Mouse (Mus musculus): ENCODE measurements around the gene Usf3.

Usf3 gene

DNA sequence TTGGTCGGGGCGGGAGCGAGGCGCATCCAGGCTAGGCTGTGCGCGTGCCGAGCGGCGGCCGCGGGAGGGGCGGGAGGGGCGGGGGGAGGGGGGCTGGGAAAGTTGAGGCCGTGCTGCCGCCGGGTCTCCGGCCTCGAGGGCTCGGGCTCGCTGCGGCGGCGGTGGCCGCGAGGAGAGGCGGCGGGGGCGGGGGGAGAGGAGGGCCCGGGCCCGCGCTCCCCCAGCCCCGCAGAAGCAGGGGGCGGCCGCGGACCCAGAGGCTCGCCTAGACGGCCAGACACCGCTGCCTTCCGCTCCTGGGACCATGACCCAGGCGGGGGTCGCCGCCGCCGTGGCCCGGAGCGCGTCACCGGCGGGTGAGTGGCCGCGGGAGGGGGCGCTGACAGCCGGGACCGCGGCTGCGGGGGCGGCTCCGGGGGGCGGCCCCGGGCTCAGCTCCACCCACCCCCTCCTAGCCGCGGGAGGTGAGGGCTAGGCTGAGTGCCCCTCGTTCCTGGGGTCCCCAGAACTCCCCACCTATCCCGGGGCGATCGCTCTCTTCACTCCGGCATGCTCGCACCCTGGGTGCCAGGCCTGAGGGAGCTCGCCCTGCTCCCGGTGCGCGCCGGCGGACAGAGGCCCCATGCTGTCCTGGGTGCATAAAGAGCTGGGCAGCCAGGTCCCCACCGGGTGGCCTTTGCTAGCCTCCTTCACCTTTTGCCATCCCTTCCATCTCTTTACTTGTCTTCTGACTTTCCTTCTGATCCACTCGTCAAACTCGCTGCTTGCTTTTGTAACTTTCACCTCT is at the start of gene Usf3:
TSS of gene Usf3 (plus strand) at position 92 of the 787 bp plus-strand sequence.
- DNase-seq (ENCODE audit: low spot score in 2 of 2), result peak; percentile 23 to 28

DNA sequence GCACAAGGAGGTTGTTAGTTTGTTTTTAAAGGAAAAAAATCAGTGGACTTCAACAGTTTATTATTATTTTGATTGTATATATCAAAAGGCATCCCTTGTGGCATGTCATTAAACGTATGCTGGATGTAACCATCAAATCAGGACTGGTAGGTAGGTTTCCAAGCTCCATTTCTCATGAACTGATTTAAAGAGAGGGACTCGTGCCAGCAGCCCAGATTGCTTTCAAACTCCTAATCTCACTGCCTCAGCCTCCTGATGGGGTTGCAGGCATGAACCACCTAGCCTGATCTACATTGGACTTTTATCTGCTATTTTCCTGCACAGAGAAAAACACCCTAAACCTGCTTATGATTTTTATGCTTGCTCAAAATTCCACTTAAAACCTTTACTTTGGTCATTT is 49.3 kb upstream of the Usf3 start:
- no peak for DNase-seq (ENCODE audit: low spot score in 2 of 2)

DNA sequence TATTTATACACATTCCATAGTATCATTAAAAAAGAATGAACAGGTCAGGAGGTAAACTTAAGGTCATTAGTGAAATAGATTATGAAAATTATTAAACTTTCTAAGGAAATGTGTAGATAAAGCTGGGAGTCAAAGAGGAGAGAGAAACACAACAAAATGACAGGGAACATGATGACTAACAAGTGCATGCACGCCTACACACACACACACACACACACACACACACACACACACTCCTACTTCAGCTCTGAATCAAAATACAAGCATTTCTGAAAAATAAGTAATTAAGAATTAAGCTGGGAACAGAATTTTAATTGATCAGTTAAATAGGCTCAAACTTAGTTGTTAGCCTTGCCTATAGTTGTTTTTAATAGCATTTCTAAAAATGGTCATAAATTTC is 48.3 kb upstream of the Usf3 start:
- no peak for DNase-seq (ENCODE audit: low spot score in 2 of 2)

DNA sequence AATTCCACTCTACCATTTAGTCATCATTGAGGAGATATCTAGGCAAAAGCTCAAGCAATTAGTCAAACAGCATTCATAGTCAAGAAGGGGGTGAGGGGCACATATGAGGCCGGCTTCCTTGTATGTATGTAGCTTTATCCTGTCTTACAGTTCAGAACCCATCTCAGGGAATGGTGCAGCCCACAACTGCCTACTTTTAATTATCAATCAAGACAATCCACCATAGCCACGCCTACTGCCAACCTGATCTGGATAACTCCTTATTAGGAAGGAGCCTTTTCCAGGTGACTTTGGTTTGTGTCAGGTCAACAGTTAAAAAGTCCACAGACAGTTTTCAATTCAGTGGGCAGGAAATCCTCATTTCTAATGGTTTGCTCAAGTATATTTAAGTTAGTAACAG is 47.6 kb upstream of the Usf3 start:
- DNase-seq (ENCODE audit: low spot score in 2 of 2), result no peak

GRCm38 (mm10) chr16:44126437-44126836 is 46.6 kb upstream of the Usf3 start:
- no peak for DNase-seq (ENCODE audit: low spot score in 2 of 2)

DNA sequence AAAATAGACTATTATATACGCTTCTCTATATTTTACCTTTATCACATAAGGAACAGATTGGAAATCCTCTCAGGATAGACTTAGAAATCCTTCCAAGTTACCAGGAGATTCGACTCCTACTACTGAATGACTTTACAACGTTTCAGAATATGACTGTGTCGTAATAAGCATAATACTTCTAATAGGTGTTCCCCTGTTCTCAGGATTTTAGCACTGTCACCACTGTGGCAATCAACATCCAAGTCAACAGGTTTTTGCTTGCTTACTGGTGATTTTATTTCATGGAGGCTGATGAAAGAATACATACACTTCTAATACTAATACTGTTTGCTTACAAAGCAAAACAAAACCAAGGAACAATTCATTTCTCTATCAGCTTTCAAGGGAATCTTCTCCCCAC is 40.7 kb upstream of the Usf3 start:
- DNase-seq (ENCODE audit: low spot score in 2 of 2), result no peak

DNA sequence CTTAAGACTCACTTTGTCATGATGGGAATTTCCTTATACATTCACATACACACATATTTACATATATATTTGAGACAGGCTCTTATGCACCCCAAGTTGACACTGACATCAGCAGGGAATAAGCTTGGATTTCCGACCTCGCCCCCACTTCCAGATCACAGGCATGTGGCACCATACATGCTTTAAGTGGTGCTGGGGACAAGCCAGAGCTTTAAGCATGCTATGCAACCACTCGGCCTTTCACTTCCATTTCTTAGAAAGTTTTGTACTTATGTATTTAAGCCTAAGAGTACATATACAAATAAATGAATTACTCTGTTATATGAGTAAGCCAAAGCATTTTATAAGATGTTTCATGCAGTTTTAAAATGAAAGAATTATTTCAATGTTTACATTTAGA is 39.9 kb upstream of the Usf3 start:
- no peak for DNase-seq (ENCODE audit: low spot score in 2 of 2)

DNA sequence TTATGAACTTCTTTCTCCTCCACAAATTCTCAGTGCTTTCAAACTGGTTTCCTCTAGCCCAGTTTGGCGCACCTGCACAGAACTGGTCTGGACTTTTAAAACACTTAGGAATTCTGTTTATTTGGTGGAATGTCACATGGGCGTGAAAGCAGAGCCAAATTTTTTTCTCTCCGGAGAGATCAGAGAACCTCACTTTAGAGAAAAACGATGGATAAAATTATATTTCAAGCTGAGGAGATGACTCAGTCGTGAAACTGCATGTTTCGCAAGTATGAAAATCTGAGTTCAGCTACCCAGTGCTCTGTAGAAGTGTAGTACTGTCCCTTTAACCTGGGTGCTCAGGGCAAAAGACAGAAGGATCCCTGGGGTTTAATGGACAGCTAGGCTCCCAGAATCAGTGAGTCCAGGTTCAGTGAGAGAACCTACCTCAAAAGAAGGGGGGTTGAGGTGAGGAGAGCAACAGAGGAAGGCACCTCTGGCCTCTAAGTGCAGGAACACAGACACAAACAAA is 36.5 kb upstream of the Usf3 start:
- DNase-seq (ENCODE audit: low spot score in 2 of 2), result no peak

- no peak for DNase-seq (ENCODE audit: low spot score in 2 of 2)
Measured at GRCm38 (mm10) chr16:44138377-44138978, 34.6 kb upstream of the Usf3 start.

DNA sequence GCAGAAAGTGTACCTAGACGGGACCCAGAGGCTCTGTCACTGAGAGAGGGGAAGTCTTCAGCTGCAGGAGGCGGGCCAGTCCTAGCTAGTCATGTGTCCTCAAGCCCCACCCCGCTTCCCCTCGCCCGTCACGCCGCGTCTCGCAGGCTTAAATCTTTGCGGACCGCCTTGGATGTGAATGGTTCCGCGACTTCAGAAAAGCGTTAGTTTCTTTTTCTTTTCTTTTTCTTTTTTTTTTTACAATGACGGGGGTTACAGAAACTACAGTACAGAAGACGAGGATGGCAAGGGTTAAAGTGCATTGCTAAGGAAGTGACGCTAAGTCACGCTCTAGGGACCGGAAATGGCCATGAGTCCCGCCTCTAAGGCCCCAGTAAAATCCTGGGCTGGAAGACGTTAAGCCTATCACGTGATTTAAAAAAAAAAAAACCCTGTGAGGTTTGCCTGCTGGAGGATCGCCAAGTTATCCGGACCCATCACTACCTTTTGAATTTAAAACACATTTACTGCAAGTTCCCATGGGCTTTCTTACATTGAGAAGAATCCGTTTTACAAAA is 34.0 kb upstream of the Usf3 start:
- DNase-seq (ENCODE audit: low spot score in 2 of 2), result peak; percentile 69 to 79

- DNase-seq (ENCODE audit: low spot score in 2 of 2), result peak; percentile 78 to 79
Measured at GRCm38 (mm10) chr16:44139536-44140185, 33.4 kb upstream of the Usf3 start, which contains the start of the genes Atp6v1a and Naa50. Gene Atp6v1a, minus strand, starts transcription at chr16:44139705. Gene Naa50, plus strand, starts transcription at chr16:44139830.

DNA sequence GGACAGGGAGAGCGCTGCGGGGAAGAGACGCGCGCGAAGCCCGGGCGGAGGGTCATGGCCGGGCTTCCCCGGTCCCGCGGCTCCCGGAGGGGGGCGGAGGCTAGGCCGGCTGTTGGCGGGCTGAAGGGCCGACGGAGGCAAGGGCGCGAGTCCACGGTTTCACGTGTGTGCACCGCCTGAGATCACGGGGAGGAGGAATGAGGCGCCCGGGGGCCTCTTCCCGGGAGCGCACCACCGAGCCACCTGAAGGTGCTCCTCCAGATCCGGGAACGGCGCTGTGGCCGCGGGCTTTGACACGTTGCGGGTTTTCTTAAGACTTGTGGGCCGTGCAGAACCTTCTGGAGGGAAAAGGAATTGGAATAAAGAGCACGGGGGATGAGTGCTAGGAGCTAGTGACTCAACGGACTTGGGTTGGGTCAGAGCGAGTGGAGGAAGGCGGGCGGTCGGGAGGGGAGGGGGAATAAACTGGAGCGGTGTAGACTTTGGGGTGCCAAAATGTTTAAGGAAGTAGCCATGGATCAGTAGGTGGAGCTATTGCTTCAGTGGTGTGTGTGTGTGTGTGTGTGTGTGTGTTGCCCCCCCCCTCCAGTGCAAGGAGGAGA is 32.8 kb upstream of the Usf3 start:
- DNase-seq (ENCODE audit: low spot score in 2 of 2), result peak; percentile 22 to 43

DNA sequence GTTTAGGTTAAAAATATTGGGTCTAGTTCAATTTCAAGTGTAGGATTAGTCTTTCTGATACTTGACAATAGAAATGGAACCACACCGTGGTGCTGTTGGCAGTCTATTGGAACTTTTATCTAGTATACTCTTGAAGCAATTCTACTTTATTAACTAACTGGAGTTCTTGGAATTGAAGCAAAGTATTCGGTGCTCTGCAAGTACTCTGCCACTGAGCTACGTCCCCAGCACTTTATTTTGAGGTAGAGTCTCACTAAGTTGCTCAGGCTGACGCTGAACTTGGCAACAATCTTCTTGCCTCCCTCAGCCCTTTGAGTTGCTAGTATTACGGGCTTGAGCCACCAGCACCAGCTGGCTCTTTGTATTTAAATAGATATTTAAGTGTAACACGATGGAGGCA is 31.6 kb upstream of the Usf3 start:
- no peak for DNase-seq (ENCODE audit: low spot score in 2 of 2)

DNA sequence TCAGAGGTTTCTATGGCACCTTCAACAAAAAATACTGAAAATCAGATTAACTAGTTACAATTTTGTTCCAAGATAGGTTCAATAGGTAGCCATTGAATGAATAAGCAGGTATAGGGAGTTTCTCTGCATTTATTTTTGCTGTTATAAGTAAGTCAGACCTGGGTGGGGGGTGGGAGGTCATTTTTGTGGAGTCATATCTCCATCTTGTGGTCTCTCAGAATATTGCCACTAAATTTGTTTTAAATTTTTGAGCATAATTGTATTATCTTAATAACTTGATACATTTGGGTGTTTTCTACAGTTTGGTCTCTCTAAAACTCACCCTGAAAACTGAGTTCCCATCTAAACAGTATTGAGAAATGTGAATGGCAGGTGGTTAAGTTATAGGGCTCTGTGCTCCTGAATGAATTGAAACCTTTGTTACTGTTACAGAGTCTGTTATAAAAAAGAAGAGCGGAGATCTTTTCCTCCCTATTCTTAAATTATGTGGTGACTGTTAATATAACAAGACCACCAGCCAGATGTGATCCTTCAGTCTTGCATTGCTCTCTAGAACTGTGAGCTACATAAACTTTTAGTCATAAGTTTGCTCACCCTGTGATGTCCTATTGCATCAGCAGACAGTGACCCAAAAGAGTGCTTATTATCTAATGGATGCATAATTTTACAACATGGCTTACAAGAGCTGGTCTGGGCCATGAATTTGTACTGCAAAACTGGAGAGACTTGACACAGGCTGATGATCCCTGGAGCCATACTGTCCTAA is 23.9 kb upstream of the Usf3 start:
- no peak for DNase-seq (ENCODE audit: low spot score in 2 of 2)

DNA sequence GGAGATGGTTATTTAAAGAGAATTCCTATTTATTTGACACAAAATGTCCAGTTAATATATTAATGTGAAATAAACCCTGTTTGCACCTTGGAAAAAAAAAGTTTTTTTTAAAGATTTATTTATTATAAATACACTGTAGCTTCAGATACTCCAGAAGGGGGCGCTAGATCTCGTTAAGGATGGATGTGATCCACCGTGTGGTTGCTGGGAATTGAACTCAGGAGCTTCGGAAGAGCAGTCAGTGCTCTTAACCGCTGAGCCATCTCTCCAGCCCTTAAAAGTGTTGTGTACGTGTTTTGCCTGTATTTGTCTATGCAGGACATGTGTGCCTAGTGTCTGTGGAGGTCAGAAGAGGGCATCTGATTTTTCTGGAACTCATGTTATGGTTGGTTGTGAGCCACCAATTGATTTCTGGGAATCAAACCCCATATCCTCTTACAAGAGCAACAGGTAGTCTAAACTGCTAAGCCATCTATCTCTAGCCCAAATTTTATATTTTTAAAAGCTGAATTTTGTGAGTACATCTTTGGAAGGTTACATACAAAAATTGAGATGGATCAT is 18.5 kb upstream of the Usf3 start:
- no peak for DNase-seq (ENCODE audit: low spot score in 2 of 2)

- no peak for DNase-seq (ENCODE audit: low spot score in 2 of 2)
Measured at GRCm38 (mm10) chr16:44159325-44159724, 13.7 kb upstream of the Usf3 start.

DNA sequence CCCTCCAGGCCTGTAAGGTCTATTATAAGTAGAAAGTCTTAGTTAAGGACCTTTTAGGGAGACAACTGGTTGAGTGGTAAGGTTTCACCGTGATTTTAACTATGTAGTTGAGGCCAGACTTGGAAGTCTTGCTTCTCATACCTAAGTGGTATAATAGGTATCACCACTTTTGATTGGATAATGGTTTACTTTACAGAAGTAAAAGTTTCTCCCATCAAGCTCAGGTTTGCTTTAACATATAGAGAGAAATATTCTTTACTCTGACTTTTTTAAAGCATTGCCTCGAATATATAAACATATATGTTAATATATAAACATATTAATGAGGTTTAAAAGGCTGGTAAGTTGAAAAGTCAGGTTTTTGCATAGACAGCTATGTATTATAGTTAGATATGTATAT is 9.2 kb upstream of the Usf3 start:
- DNase-seq (ENCODE audit: low spot score in 2 of 2), result no peak

DNA sequence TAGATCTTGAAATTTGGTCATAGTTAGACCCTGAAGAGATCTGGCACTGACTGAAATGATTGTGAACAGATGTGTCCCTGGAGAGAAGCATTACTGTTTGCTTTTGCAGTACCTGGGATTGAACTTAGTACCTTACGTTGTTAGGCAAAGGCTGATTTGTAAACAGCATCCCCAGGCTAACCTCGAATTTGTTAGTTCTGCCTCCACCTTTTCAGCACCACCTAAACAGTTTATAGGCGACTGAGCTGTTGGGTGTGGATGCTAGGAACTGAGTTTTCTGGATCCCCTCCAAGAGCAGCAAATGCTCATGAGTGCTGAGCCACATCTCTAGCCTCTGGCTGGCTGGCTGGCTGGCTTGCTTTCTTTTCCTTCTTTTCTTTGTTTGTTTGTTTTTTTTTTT is 7.9 kb upstream of the Usf3 start:
- no peak for DNase-seq (ENCODE audit: low spot score in 2 of 2)

DNA sequence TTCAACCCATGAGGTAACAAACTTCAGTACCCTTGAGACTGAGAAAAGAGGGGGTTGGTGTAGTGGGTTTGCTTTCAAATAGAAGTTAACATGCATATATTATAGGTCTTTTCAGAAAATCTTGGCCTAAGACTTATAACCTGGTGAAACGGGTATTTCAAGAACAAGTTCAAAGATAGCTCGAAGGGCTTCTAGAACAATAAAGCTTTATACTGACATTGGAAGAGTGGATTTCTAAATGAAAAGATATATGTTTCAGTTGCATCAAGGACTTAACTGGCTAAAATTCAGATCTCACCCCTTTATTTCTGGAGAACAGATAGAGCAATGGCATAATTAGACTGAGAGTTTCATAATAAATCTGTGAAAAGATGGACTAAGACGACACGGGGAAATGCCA is 4.1 kb upstream of the Usf3 start:
- no peak for DNase-seq (ENCODE audit: low spot score in 2 of 2)

DNA sequence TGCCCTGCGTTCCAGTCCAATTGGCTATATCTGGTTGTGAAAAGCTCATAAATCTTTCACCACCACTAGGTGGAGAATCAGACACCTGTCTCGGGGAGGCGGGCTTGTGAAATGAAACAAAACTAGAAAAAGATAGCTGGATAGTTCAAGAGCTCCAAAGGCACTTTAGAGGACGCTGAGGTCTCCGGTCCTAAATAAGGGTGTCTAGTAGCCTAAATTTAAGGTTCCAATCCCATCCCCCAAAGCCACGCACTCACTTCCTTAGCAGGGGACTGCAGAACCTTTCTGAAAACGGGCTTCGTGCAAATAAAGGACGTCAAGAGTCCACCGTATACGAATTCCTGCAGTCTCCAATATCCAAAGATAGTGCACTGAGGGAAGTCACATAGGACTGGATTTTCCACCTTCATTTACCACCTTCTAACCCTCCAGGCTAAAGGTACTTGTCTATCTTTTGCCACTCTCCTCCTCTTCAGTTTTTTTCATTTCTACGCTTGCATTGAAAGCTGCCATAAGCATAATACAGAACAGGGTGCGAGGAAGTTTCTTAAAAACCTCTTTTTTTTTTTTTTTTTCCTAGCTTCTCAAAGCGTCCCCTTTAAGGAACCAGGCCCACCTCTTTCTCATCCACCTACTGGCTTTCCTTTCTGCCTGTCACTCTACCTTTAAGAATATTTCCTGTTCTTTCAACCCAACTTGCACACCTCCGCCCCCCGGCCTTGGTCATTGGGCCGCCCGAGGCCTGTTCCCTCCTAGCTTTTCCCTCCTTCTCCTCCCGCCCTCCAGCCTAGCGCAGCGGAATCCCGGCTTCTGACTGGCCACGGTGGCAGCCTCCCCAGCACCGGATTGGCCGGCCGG is 520 bp upstream of the Usf3 start:
- DNase-seq (ENCODE audit: low spot score in 2 of 2), result peak; percentile 88 to 97
